Mouse (Mus musculus) hindbrain, embryonic 16.5 days (tissue): ENCODE data around the gene Sorbs1. TPM values are rescaled to one million over a fixed set of nuclear protein-coding genes. Genes with fewer than 3 reads are reported as not detected.

ENCODE experiments used
- ATAC-seq: fragments of 200-750 bp; cut with Nextera tagmentation; 2 replicates; pipeline ENCODE4 v1.8.0; 2017; ENCODE audit warnings: moderate TSS enrichment, moderate library complexity
- H3K27ac ChIP-seq: fragments of 300-500 bp; sonication (generic); 2 replicates; pipeline ENCODE4 v1.5.1; 2014; ENCODE audit warnings: low read depth, mild to moderate bottlenecking, control low read depth, low read length, moderate library complexity
- H3K27me3 ChIP-seq: fragments of 300-500 bp; sonication (generic); replicated peaks from 2 replicates; pipeline ENCODE4 v1.6.1; 2014; ENCODE audit warnings: low read length; ENCODE audit not compliant: control insufficient read depth, insufficient read depth
- H3K36me3 ChIP-seq: fragments of 300-500 bp; sonication (generic); 2 replicates; pipeline ENCODE4 v1.6.1; 2014; ENCODE audit warnings: mild to moderate bottlenecking, low read length, moderate library complexity, mixed read lengths; ENCODE audit not compliant: control insufficient read depth, insufficient read depth
- H3K4me1 ChIP-seq: fragments of 300-500 bp; sonication (generic); 2 replicates; pipeline ENCODE4 v1.6.1; 2014; ENCODE audit warnings: low read depth, low read length; ENCODE audit not compliant: control insufficient read depth, insufficient read depth
- H3K4me2 ChIP-seq: fragments of 300-500 bp; sonication (generic); 2 replicates; pipeline ENCODE4 v1.6.1; 2014; ENCODE audit warnings: mild to moderate bottlenecking, low read length, control low read depth, moderate library complexity
- H3K4me3 ChIP-seq: fragments of 300-500 bp; sonication (generic); 2 replicates; pipeline ENCODE4 v1.5.1; 2014; ENCODE audit warnings: mild to moderate bottlenecking, low read length, control low read depth, moderate library complexity
- H3K9ac ChIP-seq: fragments of 300-500 bp; sonication (generic); 2 replicates; pipeline ENCODE4 v1.6.1; 2014; ENCODE audit warnings: low read depth, mild to moderate bottlenecking, control low read depth, low read length, moderate library complexity
- H3K9me3 ChIP-seq: fragments of 300-500 bp; sonication (generic); 2 replicates; pipeline ENCODE4 v1.6.1; 2014; ENCODE audit warnings: mild to moderate bottlenecking, low read length, moderate library complexity; ENCODE audit not compliant: control insufficient read depth
- WGBS: fragments of 180-500 bp; shearing (Covaris S2); extraction: QIAGEN DNeasy Blood & Tissue Kit; methylation state at CpG from one replicate; pipeline ENCODE4 v1.1.7; 2014; 5-methylcytosine and 5-hydroxymethylcytosine counted together
- polyA plus RNA-seq: library from polyadenylated mRNA; unstranded; fragments of >200 nt; fragmentation: Nextera tagmentation; extraction: Ambion mirVana; gene quantifications from 2 replicates; pipeline ENCODE4 v1.2.1, GENCODE M21; 2015

The Sorbs1 gene
- polyA plus RNA-seq, 1 experiment from 2014 or later: 83.6 TPM

DNA sequence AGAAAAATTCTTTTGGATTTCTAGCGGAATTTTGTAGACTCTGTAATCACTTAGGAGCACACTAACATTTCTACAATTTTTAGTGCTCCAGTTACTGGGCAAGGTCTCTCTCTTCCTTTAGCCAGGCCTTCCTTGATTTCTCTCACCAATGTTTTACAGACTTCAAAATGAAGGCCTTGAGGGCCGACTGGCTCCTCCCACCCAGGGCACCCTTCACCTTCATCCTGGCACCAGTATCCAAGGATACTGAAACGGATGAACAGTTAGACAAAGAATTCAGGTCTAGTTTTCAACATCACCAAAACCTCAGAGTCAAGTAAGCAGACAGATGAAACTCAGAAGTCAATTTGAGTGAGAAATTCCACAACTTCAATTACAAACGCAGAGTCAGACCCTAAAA lies 109.6 kb downstream of the Sorbs1 start:
- Histone ChIP-seq H3K4me2 (no peak overlapping the region), H3K4me3 (no peak overlapping the region), H3K36me3 (no peaks in the 10 kb centered on the region), H3K9me3 (no peaks in the 10 kb centered on the region), H3K4me1 (no peaks in the 10 kb centered on the region), H3K27me3 (no peaks in the 10 kb centered on the region), H3K9ac (no peak overlapping the region), H3K27ac (no peak overlapping the region)
- no peak for ATAC-seq
- 89% methylated on average over 4 of the region's 4 CpGs for WGBS

DNA sequence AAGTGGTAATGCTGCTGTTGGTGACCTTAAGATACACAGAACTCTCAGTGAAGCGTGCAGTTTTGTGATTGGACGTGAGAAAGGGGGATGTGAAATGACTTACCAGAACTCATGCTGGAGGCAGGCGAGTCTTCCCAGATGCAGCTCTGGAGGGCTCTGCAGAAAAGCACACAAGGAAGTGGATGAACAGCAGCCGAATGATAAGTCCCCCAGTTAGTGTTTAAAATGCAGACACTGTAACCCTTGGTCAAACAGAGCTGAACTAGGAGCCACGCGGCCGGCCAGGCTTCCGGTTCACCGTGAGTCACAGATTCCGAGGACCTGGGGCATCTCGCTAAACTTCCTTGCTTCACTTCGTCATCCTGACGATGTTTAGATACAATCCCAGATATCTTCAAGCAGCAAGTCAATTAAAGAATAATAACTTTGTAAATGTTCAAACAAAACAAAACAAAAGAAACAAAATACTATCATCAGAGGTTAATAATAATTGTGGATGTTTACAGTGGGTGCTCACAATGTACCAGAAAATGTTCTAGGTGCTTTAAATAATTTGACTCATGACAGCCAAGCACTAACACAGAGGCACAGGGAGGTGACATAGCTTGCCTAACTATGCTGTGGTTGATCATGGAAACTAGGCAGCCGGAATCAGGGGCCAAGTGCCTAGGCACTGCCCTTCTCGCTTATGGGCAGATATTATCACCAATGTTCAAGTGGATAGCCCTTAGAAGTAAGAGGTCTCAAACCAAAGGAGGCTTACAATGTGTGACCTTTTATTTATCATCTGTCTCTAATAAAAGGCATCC lies 111.2 kb downstream of the Sorbs1 start:
- H3K4me2 ChIP-seq: no peak overlapping the region
- no peak overlapping the region for H3K4me3 ChIP-seq
- no peak overlapping the region for H3K9ac ChIP-seq
- no peaks in the 10 kb centered on the region for H3K27me3 ChIP-seq
- ATAC-seq: no peak
- no peak overlapping the region for H3K27ac ChIP-seq
- H3K36me3 ChIP-seq: peaks cover 6% of the 10 kb centered on the region; the same call in 1 of the 2 replicates
- H3K9me3 ChIP-seq: no peaks in the 10 kb centered on the region
- 77% methylated on average over 15 of the region's 15 CpGs for WGBS
- H3K4me1 ChIP-seq: no peaks in the 10 kb centered on the region

DNA sequence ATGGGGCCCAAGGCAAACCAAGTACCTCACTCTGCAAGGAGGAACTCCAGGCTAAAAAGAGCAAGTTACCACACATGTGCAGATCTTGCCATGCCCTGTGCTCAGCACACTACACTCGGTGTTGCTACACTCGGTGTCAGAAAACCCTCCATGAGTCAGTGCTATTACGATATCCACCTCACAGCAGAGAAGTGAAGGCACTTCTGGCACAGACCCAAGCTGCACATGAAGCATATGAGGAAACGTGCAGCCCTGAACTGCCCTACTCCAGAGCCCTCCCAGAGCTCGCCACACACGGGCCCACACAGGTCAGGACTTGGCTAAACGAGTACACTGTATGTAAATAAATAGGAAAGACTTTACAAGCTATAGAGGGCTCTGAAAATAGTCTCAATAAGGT lies 112.4 kb downstream of the Sorbs1 start:
- Histone ChIP-seq H3K4me3 (no peak overlapping the region), H3K9ac (no peak overlapping the region), H3K9me3 (no peaks in the 10 kb centered on the region), H3K4me2 (no peak overlapping the region), H3K27ac (no peak overlapping the region), H3K36me3 (peaks cover 6% of the 10 kb centered on the region; the same call in 1 of the 2 replicates), H3K4me1 (peaks cover 1% of the 10 kb centered on the region; the same call in 1 of the 2 replicates), H3K27me3 (no peaks in the 10 kb centered on the region)
- ATAC-seq: no peak
- WGBS: 67% methylated on average over 7 of the region's 7 CpGs

DNA sequence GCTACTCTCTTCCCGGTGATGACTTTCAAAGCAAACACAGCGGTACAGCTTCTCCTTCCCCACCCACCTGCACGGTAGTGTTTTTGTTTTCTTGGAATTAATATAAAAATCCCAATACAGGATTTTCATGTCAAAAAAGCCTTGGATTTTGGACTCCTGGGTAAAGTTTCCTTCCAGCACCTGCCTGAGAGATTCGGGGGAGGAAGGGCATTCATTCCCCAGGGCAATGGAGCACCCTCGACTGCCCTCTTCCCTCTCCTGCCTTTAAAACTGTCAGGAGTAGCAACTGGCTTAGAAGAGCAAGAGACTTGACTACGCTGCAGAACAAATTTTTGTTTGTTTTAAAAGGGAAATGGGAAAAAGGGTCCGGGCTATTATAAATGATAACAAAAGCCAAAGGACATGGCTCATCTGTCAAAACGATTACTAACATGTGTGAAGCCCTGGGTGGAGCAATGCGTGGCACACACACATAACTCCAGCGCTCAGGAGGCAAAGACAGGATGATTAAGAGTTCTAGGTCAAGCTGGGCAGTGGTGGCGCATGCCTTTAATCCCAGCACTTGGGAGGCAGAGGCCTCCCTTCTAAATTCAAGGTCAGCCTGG lies 113.1 kb downstream of the Sorbs1 start:
- WGBS: 58% methylated on average over 11 of the region's 11 CpGs
- Histone ChIP-seq H3K36me3 (peaks cover 6% of the 10 kb centered on the region; the same call in 1 of the 2 replicates), H3K4me3 (no peak overlapping the region), H3K4me1 (peaks cover 6% of the 10 kb centered on the region; the same call in 1 of the 2 replicates), H3K27me3 (no peaks in the 10 kb centered on the region), H3K4me2 (no peak overlapping the region), H3K9me3 (no peaks in the 10 kb centered on the region), H3K27ac (no peak overlapping the region), H3K9ac (no peak overlapping the region)
- ATAC-seq: no peak

DNA sequence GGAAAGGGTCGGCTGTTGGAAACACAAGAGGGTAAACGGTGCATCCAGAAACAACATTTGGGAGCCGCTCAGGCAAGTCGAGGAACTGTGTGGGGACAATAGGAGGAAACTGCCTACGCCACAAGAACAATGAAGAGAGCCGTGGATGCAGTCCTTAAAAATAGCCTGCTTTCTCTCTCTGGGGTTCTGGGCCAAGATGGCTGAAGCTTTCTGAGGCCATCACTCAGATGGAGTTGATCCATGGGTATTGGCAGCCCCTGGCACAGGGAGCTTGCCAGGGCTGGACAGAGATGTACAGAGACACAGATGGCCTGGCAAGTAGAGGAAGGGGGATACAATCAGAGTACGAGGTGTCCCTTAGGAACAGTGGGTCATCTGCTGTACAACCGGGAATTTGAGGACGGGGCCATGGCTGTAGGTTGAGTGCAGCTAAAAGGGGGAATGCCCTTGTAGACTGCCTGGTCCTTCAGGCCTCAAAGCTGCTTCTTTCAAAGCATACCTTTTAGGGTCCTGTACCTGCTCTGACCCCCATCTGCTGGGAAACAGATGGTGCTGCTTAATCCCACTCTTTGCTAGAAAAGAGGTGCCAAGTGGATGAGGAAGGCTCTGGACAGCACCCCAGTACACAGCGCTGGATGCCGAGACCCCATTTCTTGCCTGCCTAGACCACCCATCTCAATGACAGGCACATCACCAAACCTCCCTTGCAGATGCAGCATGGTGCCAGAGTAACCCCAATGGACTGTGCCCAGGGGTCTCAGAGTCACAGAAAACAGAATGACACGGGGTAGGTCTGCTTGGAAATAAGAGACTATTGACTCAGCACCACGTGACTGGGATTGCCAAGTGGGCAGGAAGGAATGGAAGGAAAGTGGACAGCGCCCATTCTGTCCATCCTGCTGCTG lies 117.6 kb downstream of the Sorbs1 start:
- Histone ChIP-seq H3K4me1 (peaks cover 8% of the 10 kb centered on the region; the same call in 1 of the 2 replicates), H3K36me3 (peaks cover 11% of the 10 kb centered on the region), H3K4me3 (no peak overlapping the region), H3K9me3 (no peaks in the 10 kb centered on the region), H3K4me2 (no peak overlapping the region), H3K9ac (no peak overlapping the region), H3K27ac (peak overlapping the region; percentile 2; the same call in 1 of the 2 replicates), H3K27me3 (no peaks in the 10 kb centered on the region)
- 59% methylated on average over 14 of the region's 14 CpGs for WGBS
- ATAC-seq: peak; percentile 72

DNA sequence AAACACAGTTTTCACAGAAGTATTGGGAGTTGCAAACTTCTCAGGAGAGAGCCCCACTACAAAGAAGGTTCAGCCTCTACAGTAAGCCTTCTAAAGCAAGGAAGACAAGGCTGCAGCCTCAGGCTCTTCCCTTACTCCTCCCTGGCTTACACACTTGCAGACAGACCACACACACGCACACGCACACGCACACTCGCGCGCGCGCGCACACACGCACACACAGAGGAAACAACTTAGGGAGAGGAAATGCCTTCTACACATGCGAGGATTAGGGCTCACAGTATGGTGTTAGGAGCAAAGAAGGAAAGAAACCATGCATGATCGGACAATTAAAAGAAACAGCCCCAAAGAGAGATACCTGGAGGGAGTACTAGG lies 118.3 kb downstream of the Sorbs1 start:
- Histone ChIP-seq H3K9me3 (no peaks in the 10 kb centered on the region), H3K27ac (peak overlapping the region; percentile 2; the same call in 1 of the 2 replicates)
- 82% methylated on average over 12 of the region's 12 CpGs for WGBS

DNA sequence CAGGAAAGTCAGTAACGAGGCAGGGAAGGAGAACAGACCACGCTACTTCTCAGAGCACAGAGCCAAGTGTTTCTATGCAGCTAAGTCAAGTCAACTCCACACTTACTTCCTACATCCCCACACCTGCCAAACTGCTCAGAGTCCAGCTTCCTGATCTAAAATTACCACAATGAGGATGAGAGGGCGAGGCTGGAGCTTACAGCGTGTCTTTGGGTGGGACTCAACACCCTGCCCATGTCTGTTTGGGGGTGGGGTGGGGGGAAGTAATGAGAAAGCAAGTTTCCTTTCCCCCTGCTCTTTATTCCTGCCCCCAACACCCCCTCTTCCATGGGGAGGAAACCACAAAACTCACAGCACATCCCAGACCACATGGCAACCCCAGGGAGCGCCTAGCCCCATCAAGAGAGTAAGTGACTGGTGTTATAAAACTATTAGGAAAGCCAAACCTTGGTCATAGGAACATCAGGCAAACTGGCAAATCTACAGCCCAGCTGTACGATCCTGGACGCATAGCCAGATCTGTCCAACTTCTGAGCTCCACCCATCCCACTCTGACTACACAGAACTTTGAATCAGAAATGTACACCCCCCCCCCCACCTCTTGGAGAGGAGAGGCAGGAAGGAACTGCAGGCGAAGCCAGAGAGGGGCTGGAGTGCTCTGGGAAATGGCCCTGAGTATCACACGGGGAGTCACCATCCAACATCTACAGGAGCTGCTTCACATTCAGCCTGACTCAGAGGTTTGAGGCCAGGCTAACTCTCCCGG lies 118.8 kb downstream of the Sorbs1 start:
- Histone ChIP-seq H3K9ac (no peak overlapping the region), H3K9me3 (no peaks in the 10 kb centered on the region), H3K4me2 (no peak overlapping the region), H3K4me1 (peaks cover 8% of the 10 kb centered on the region; the same call in 1 of the 2 replicates), H3K27ac (0 out of 2 replicates have a peak overlapping the region, but pooled peaks have one; percentile 34), H3K4me3 (no peak overlapping the region), H3K27me3 (no peaks in the 10 kb centered on the region), H3K36me3 (peaks cover 11% of the 10 kb centered on the region)
- no peak for ATAC-seq
- 69% methylated on average over 10 of the region's 10 CpGs for WGBS

More for the DNA sequence above, 118.3 kb downstream of the Sorbs1 start:
- no peak overlapping the region for H3K9ac ChIP-seq
- peaks cover 11% of the 10 kb centered on the region for H3K36me3 ChIP-seq
- no peak overlapping the region for H3K4me3 ChIP-seq
- H3K4me2 ChIP-seq: no peak overlapping the region
- H3K4me1 ChIP-seq: peaks cover 8% of the 10 kb centered on the region; the same call in 1 of the 2 replicates
- 0 out of 2 replicates have a peak, but pooled peaks have one; percentile 11 for ATAC-seq
- H3K27me3 ChIP-seq: no peaks in the 10 kb centered on the region

DNA sequence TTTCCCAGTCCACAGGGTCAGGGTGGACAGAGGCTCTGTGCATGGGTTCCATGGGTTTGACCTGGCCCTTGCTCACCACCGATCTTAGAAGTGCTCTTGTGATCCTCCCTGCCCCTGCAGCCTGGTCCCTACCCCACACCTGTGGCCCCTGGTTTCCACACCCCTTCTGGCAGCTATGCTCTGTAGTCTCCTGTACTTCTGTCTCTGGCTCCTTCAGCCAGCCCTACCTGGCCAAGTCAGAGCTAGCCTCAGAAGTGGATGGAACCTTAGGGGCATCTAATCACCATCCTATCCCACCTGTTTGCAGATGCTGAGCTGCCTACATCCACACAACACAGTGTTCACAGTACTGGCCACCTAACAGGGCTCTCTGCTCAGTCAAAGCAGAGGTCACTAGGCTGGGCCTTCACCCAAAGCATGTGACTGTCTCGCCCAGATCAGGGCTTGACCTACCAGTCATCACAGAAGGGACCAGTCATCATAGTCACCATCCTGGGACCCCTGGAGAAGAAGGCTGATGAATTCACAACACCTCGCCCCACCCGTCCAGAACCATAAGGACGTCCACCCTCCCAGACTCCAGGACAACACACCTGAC lies 120.7 kb downstream of the Sorbs1 start:
- Histone ChIP-seq H3K4me1 (peaks cover 8% of the 10 kb centered on the region; the same call in 1 of the 2 replicates), H3K36me3 (peaks cover 4% of the 10 kb centered on the region; the same call in 1 of the 2 replicates), H3K27me3 (no peaks in the 10 kb centered on the region), H3K27ac (no peak overlapping the region), H3K4me2 (no peak overlapping the region), H3K4me3 (no peak overlapping the region), H3K9me3 (no peaks in the 10 kb centered on the region), H3K9ac (no peak overlapping the region)
- no peak for ATAC-seq
- WGBS: 96% methylated on average over 5 of the region's 5 CpGs
